Mouse (Mus musculus) gastrocnemius, adult 2 months (tissue): ENCODE data around the gene Apoa2. TPM values are rescaled to one million over a fixed set of nuclear protein-coding genes. Genes with fewer than 3 reads are reported as not detected.

ENCODE experiments used
- DNase-seq: peaks from one replicate; pipeline ENCODE4 v3.0.0; 2022
- H3K27ac ChIP-seq: fragments of 200-600 bp; 2 replicates; pipeline ENCODE4 v1.8.1; 2022; ENCODE audit warnings: mild to moderate bottlenecking
- H3K4me3 ChIP-seq: fragments of 200-600 bp; 2 replicates; pipeline ENCODE4 v1.8.1; 2022; ENCODE audit warnings: mild to moderate bottlenecking, moderate library complexity
- CTCF ChIP-seq: fragments of 200-600 bp; IDR thresholded peaks from 2 replicates; pipeline ENCODE4 v1.8.1; 2022; ENCODE audit warnings: antibody characterized with exemption, mild to moderate bottlenecking, moderate library complexity
- intact Hi-C: fragments of 180-260 bp; cut with DNase I; formaldehyde crosslinking; loops from one replicate; pipeline ENCODE4 v1.15.1; 2025
- total RNA-seq, 2 experiments: library from RNA; stranded (reverse); gene quantifications; 2 replicates each; pipeline ENCODE4 v1.2.3; 2021

Gene Apoa2
- total RNA-seq, 2 experiments from 2014 or later = 0.59 TPM; not detected in 1

- intact Hi-C loops = no loop called here
These were observed 50.4 kb downstream of the Apoa2 start for GRCm38 (mm10) chr1:171275144-171275734.

More at GRCm38 (mm10) chr1:171275144-171275734, 50.4 kb downstream of the Apoa2 start:
- no peak for TF ChIP-seq CTCF
- DNase-seq = no peak
- Histone ChIP-seq H3K27ac (no peak overlapping the region), H3K4me3 (no peak overlapping the region)

Other genes starting within 250 kb of the Apoa2 start
- gene Fcgr2b, start 248.5 kb upstream of the Apoa2 start, total RNA-seq = 1 to 10 TPM; 2.2 to 4.1 TPM
- not detected for gene Fcgr4, start 206.1 kb upstream of the Apoa2 start, total RNA-seq
- gene Fcgr3, start 160.1 kb upstream of the Apoa2 start, total RNA-seq = 1 to 10 TPM; 1.8 to 4.3 TPM
- gene Cfap126, start 111.1 kb upstream of the Apoa2 start, total RNA-seq = 1 to 10 TPM in 1 of 2 experiments, under 1 TPM in 1; 0.75 to 1.8 TPM
- 100 to 1,000 TPM; 635 to 909 TPM for gene Sdhc, start 74.5 kb upstream of the Apoa2 start, total RNA-seq
- gene Mpz, start 74.3 kb upstream of the Apoa2 start, total RNA-seq = 10 to 100 TPM; 24.7 to 27.7 TPM
- gene Pcp4l1, start 28.8 kb upstream of the Apoa2 start, total RNA-seq = 10 to 100 TPM; 58.3 to 75.0 TPM
- not detected for gene Nr1i3, start 11.1 kb upstream of the Apoa2 start, total RNA-seq
- 10 to 100 TPM; 43.2 to 56.3 TPM for gene Tomm40l, start 2.5 kb upstream of the Apoa2 start, total RNA-seq
- gene Fcer1g, start 9.3 kb downstream of the Apoa2 start, total RNA-seq = 1 to 10 TPM; 2.5 to 6.1 TPM
- under 1 TPM; 0.15 to 0.73 TPM for gene Adamts4, start 25.4 kb downstream of the Apoa2 start, total RNA-seq
- gene Ndufs2, start 26.3 kb downstream of the Apoa2 start, total RNA-seq = 1,000 to 10,000 TPM; 1,014 to 1,063 TPM
- 10 to 100 TPM; 12.1 to 12.5 TPM for gene B4galt3, start 45.3 kb downstream of the Apoa2 start, total RNA-seq
- 1 to 10 TPM; 7.9 to 8.6 TPM for gene Ppox, start 56.1 kb downstream of the Apoa2 start, total RNA-seq
- gene Usp21, start 62.9 kb downstream of the Apoa2 start, total RNA-seq = 10 to 100 TPM; 15.8 to 18.7 TPM
- 10 to 100 TPM; 84.3 to 93.2 TPM for gene Ufc1, start 70.0 kb downstream of the Apoa2 start, total RNA-seq
- 10 to 100 TPM; 32.4 to 35.5 TPM for gene Dedd, start 104.1 kb downstream of the Apoa2 start, total RNA-seq
- gene Nit1, start 120.6 kb downstream of the Apoa2 start, total RNA-seq = 10 to 100 TPM; 29.4 to 30.4 TPM
- 100 to 1,000 TPM in 1 of 2 experiments, 10 to 100 TPM in 1; 93.2 to 101 TPM for gene Pfdn2, start 120.6 kb downstream of the Apoa2 start, total RNA-seq
- gene Klhdc9, start 135.7 kb downstream of the Apoa2 start, total RNA-seq = not detected
- gene Nectin4, start 145.0 kb downstream of the Apoa2 start, total RNA-seq = under 1 TPM in 1 of 2 experiments, not detected in 1; 0.06 TPM
- under 1 TPM; 0.38 to 0.73 TPM for gene Arhgap30, start 163.9 kb downstream of the Apoa2 start, total RNA-seq
- gene Usf1, start 186.3 kb downstream of the Apoa2 start, total RNA-seq = 10 to 100 TPM; 29.9 to 36.8 TPM
- gene Tstd1, start 193.8 kb downstream of the Apoa2 start, total RNA-seq = under 1 TPM; 0.84 to 0.92 TPM
- 1 to 10 TPM; 4.2 to 6.0 TPM for gene F11r, start 212.5 kb downstream of the Apoa2 start, total RNA-seq